Mouse (Mus musculus) cerebellum, postnatal 14 days (tissue): ENCODE data around the gene Gm49388.
"Not testable (repeated sequence)": the region's sequence is repeated elsewhere in the genome, so short reads cannot be mapped to it uniquely, and the experiment has no call there.

Experiments used
- DNase-seq, 2 experiments: peaks; one replicate each; pipeline ENCODE4 v3.0.0; 2021; ENCODE audit warnings: mixed read lengths in 2 of 2

Gene Gm49388

GRCm38 (mm10) chr7:127808821-127809220 is 23.4 kb downstream of the Gm49388 start:
- DNase-seq, result no peak

GRCm38 (mm10) chr7:127809846-127810245 is 24.4 kb downstream of the Gm49388 start:
- DNase-seq, result no peak

- DNase-seq, result no peak
Measured at GRCm38 (mm10) chr7:127810650-127811049, 25.2 kb downstream of the Gm49388 start.

GRCm38 (mm10) chr7:127811240-127811639 is 25.8 kb downstream of the Gm49388 start:
- DNase-seq, result no peak

GRCm38 (mm10) chr7:127812292-127812691 is 26.9 kb downstream of the Gm49388 start:
- peak in 1 of 2 experiments; percentile 40 for DNase-seq

GRCm38 (mm10) chr7:127813821-127814220 is 28.4 kb downstream of the Gm49388 start:
- no peak for DNase-seq

GRCm38 (mm10) chr7:127814241-127814921 is 29.0 kb downstream of the Gm49388 start:
- peak; percentile 97 for DNase-seq

GRCm38 (mm10) chr7:127815116-127815665 is 29.8 kb downstream of the Gm49388 start:
- DNase-seq, result no peak

GRCm38 (mm10) chr7:127815954-127816821 is 30.8 kb downstream of the Gm49388 start:
- peak; percentile 64 to 67 for DNase-seq

GRCm38 (mm10) chr7:127817053-127817452 is 31.6 kb downstream of the Gm49388 start:
- no peak for DNase-seq

- peak in 1 of 2 experiments; percentile 22 for DNase-seq
Measured at GRCm38 (mm10) chr7:127817776-127818175, 32.4 kb downstream of the Gm49388 start.

GRCm38 (mm10) chr7:127820836-127821509 is 35.6 kb downstream of the Gm49388 start:
- peak in 1 of 2 experiments; percentile 10 for DNase-seq

GRCm38 (mm10) chr7:127822494-127822893 is 37.1 kb downstream of the Gm49388 start:
- DNase-seq, result no peak

GRCm38 (mm10) chr7:127823236-127824171 is 38.1 kb downstream of the Gm49388 start:
- DNase-seq, result peak; percentile 67 to 73

GRCm38 (mm10) chr7:127824176-127824871 is 38.9 kb downstream of the Gm49388 start, which contains the start of the genes Stx4a and Stx1b:
Gene Stx4a, plus strand, starts transcription at chr7:127824294.
Gene Stx1b, minus strand, starts transcription at chr7:127824549.
- peak; percentile 91 to 96 for DNase-seq

GRCm38 (mm10) chr7:127835550-127835949 is 50.1 kb downstream of the Gm49388 start:
- DNase-seq, result no peak

- peak; percentile 42 to 62 for DNase-seq
Measured at GRCm38 (mm10) chr7:127837473-127837872, 52.1 kb downstream of the Gm49388 start.

- DNase-seq, result peak in 1 of 2 experiments; percentile 44
Measured at GRCm38 (mm10) chr7:127837878-127838277, 52.5 kb downstream of the Gm49388 start.

GRCm38 (mm10) chr7:127840031-127840430 is 54.6 kb downstream of the Gm49388 start:
- DNase-seq, result not testable (repeated sequence)

GRCm38 (mm10) chr7:127840886-127841285 is 55.5 kb downstream of the Gm49388 start:
- DNase-seq, result peak; percentile 82 to 84
